Mouse (Mus musculus) limb, embryonic 11.5 days (tissue): ENCODE data around the gene Pdzph1. TPM values are rescaled to one million over a fixed set of nuclear protein-coding genes. Genes with fewer than 3 reads are reported as not detected.

Source experiments
- ATAC-seq: fragments of 200-750 bp; cut with Nextera tagmentation; 2 replicates; pipeline ENCODE4 v1.8.0; 2017; ENCODE audit warnings: low read depth; ENCODE audit not compliant: insufficient number of reproducible peaks, low FRiP score, low TSS enrichment
- DNase-seq: peaks from one replicate; pipeline ENCODE4 v3.0.0-alpha.2; 2015; ENCODE audit warnings: low spot score
- H3K27ac ChIP-seq: fragments of 300-500 bp; sonication (generic); replicated peaks from 2 replicates; pipeline ENCODE4 v1.5.1; 2014; ENCODE audit warnings: low read depth, mild to moderate bottlenecking, low read length
- H3K27me3 ChIP-seq: fragments of 300-500 bp; sonication (generic); 2 replicates; pipeline ENCODE4 v1.6.1; 2014; ENCODE audit warnings: mild to moderate bottlenecking, low read length, mixed read lengths; ENCODE audit not compliant: control insufficient read depth, insufficient read depth
- H3K36me3 ChIP-seq: fragments of 300-500 bp; sonication (generic); 2 replicates; pipeline ENCODE4 v1.6.1; 2014; ENCODE audit warnings: mild to moderate bottlenecking, low read length, moderate library complexity, mixed read lengths; ENCODE audit not compliant: control insufficient read depth, insufficient read depth
- H3K4me1 ChIP-seq: fragments of 300-500 bp; sonication (generic); 2 replicates; pipeline ENCODE4 v1.6.1; 2014; ENCODE audit warnings: low read length, mixed read lengths; ENCODE audit not compliant: control insufficient read depth, insufficient read depth
- H3K4me2 ChIP-seq: fragments of 300-500 bp; sonication (generic); 2 replicates; pipeline ENCODE4 v1.6.1; 2014; ENCODE audit warnings: low read depth, mild to moderate bottlenecking, moderate library complexity; ENCODE audit not compliant: severe bottlenecking
- H3K4me3 ChIP-seq: fragments of 300-500 bp; sonication (generic); 2 replicates; pipeline ENCODE4 v1.5.1; 2014; ENCODE audit warnings: low read depth, low read length
- H3K9ac ChIP-seq: fragments of 300-500 bp; sonication (generic); 2 replicates; pipeline ENCODE4 v1.6.1; 2014; ENCODE audit warnings: mild to moderate bottlenecking, low read length
- H3K9me3 ChIP-seq: fragments of 300-500 bp; sonication (generic); 2 replicates; pipeline ENCODE4 v1.6.1; 2016; ENCODE audit warnings: low read length; ENCODE audit not compliant: control insufficient read depth
- WGBS: fragments of 180-500 bp; shearing (Covaris S2); extraction: QIAGEN DNeasy Blood & Tissue Kit; methylation state at CpG from one replicate; pipeline ENCODE4 v1.1.7; 2014; 5-methylcytosine and 5-hydroxymethylcytosine counted together
- polyA plus RNA-seq: library from polyadenylated mRNA; unstranded; fragments of >200 nt; fragmentation: Nextera tagmentation; extraction: Ambion mirVana; gene quantifications from 2 replicates; pipeline ENCODE4 v1.2.1, GENCODE M21; 2014

Gene Pdzph1
- polyA plus RNA-seq, 1 experiment from 2014 or later = not detected

- no peak overlapping the region for H3K9ac ChIP-seq
- H3K9me3 ChIP-seq = no peaks in the 10 kb centered on the region
- no peaks in the 10 kb centered on the region for H3K36me3 ChIP-seq
- H3K27ac ChIP-seq = no peak overlapping the region
- no peak overlapping the region for H3K4me3 ChIP-seq
- no peak overlapping the region for H3K4me2 ChIP-seq
- 91% methylated on average over 13 of the region's 13 CpGs for WGBS
- DNase-seq (no peak), ATAC-seq (no peak)
- H3K27me3 ChIP-seq = no peaks in the 10 kb centered on the region
- H3K4me1 ChIP-seq = no peaks in the 10 kb centered on the region
These were observed 20.6 kb upstream of the Pdzph1 start for GRCm38 (mm10) chr17:59011546-59012307.

GRCm38 (mm10) chr17:58973237-58973636 lies 17.9 kb downstream of the Pdzph1 start:
- DNase-seq (no peak), ATAC-seq (no peak)
- Histone ChIP-seq H3K4me3 (no peak overlapping the region), H3K9me3 (no peaks in the 10 kb centered on the region), H3K4me1 (peaks cover 3% of the 10 kb centered on the region; the same call in 1 of the 2 replicates), H3K27me3 (no peaks in the 10 kb centered on the region), H3K36me3 (no peaks in the 10 kb centered on the region), H3K9ac (no peak overlapping the region), H3K27ac (no peak overlapping the region), H3K4me2 (no peak overlapping the region)
- 71% methylated on average over 5 of the region's 5 CpGs for WGBS

- Histone ChIP-seq H3K27ac (no peak overlapping the region), H3K4me1 (no peaks in the 10 kb centered on the region), H3K9me3 (no peaks in the 10 kb centered on the region), H3K36me3 (no peaks in the 10 kb centered on the region), H3K4me3 (no peak overlapping the region), H3K9ac (no peak overlapping the region), H3K27me3 (no peaks in the 10 kb centered on the region), H3K4me2 (no peak overlapping the region)
- no peak for ATAC-seq
- peak; percentile 40 for DNase-seq
- WGBS = 36% methylated on average over 3 of the region's 3 CpGs
These were observed 31.3 kb downstream of the Pdzph1 start for GRCm38 (mm10) chr17:58959905-58960304.

GRCm38 (mm10) chr17:58957055-58957454 lies 34.1 kb downstream of the Pdzph1 start:
- no peak overlapping the region for H3K9ac ChIP-seq
- no peaks in the 10 kb centered on the region for H3K4me1 ChIP-seq
- H3K36me3 ChIP-seq = no peaks in the 10 kb centered on the region
- no peaks in the 10 kb centered on the region for H3K27me3 ChIP-seq
- no peaks in the 10 kb centered on the region for H3K9me3 ChIP-seq
- no peak overlapping the region for H3K4me2 ChIP-seq
- WGBS = 58% methylated on average over 1 of the region's 1 CpGs
- no peak for ATAC-seq
- H3K4me3 ChIP-seq = no peak overlapping the region
- DNase-seq = no peak
- no peak overlapping the region for H3K27ac ChIP-seq

- Histone ChIP-seq H3K27me3 (no peaks in the 10 kb centered on the region), H3K9me3 (no peaks in the 10 kb centered on the region), H3K9ac (no peak overlapping the region), H3K4me3 (no peak overlapping the region), H3K27ac (no peak overlapping the region), H3K4me1 (no peaks in the 10 kb centered on the region), H3K4me2 (no peak overlapping the region), H3K36me3 (no peaks in the 10 kb centered on the region)
- DNase-seq (peak; percentile 26), ATAC-seq (peak; percentile 65; the same call in 1 of the 2 replicates)
- 56% methylated on average over 10 of the region's 10 CpGs for WGBS
These were observed 48.0 kb downstream of the Pdzph1 start for GRCm38 (mm10) chr17:58943015-58943822.

- DNase-seq = no peak
- Histone ChIP-seq H3K27me3 (no peaks in the 10 kb centered on the region), H3K27ac (no peak overlapping the region), H3K4me1 (no peaks in the 10 kb centered on the region), H3K4me3 (no peak overlapping the region), H3K9me3 (no peaks in the 10 kb centered on the region), H3K4me2 (no peak overlapping the region), H3K9ac (no peak overlapping the region), H3K36me3 (no peaks in the 10 kb centered on the region)
- WGBS = 97% methylated on average over 1 of the region's 1 CpGs
- no peak for ATAC-seq
These were observed 52.6 kb downstream of the Pdzph1 start for GRCm38 (mm10) chr17:58938598-58938997.

- H3K4me2 ChIP-seq = no peak overlapping the region
- WGBS = 65% methylated on average over 4 of the region's 4 CpGs
- no peaks in the 10 kb centered on the region for H3K4me1 ChIP-seq
- no peaks in the 10 kb centered on the region for H3K9me3 ChIP-seq
- H3K27ac ChIP-seq = no peak overlapping the region
- no peaks in the 10 kb centered on the region for H3K36me3 ChIP-seq
- ATAC-seq (no peak), DNase-seq (no peak)
- H3K4me3 ChIP-seq = no peak overlapping the region
- H3K9ac ChIP-seq = no peak overlapping the region
- no peaks in the 10 kb centered on the region for H3K27me3 ChIP-seq
These were observed 53.6 kb downstream of the Pdzph1 start for GRCm38 (mm10) chr17:58937533-58937932.

GRCm38 (mm10) chr17:58932983-58933280 lies 58.2 kb downstream of the Pdzph1 start:
- no peaks in the 10 kb centered on the region for H3K36me3 ChIP-seq
- H3K27ac ChIP-seq = no peak overlapping the region
- no peaks in the 10 kb centered on the region for H3K9me3 ChIP-seq
- no peak overlapping the region for H3K4me2 ChIP-seq
- H3K27me3 ChIP-seq = no peaks in the 10 kb centered on the region
- WGBS = 33% methylated on average over 1 of the region's 1 CpGs
- no peak overlapping the region for H3K4me3 ChIP-seq
- DNase-seq (no peak), ATAC-seq (no peak)
- no peaks in the 10 kb centered on the region for H3K4me1 ChIP-seq
- H3K9ac ChIP-seq = no peak overlapping the region
